Mouse (Mus musculus) midbrain, embryonic 15.5 days (tissue): ENCODE measurements at regions not wholly inside any gene's neighbourhood (a gene's known extent, or its start where the extent isn't known, plus 50 kb on each side); places are given as distances from the start of the nearest gene placed in this dataset.

Experiments
- ATAC-seq: fragments of 200-750 bp; cut with Nextera tagmentation; replicated peaks from 2 replicates; pipeline ENCODE4 v1.8.0; 2017; ENCODE audit warnings: moderate TSS enrichment
- H3K27ac ChIP-seq: fragments of 300-500 bp; sonication (generic); 2 replicates; pipeline ENCODE4 v1.5.1; 2015; ENCODE audit warnings: mild to moderate bottlenecking, inconsistent platforms
- H3K27me3 ChIP-seq: fragments of 300-500 bp; sonication (generic); replicated peaks from 2 replicates; pipeline ENCODE4 v1.6.1; 2015; ENCODE audit warnings: inconsistent platforms
- H3K36me3 ChIP-seq: fragments of 300-500 bp; sonication (generic); replicated peaks from 2 replicates; pipeline ENCODE4 v1.6.1; 2015; ENCODE audit warnings: inconsistent platforms
- H3K4me1 ChIP-seq: fragments of 300-500 bp; sonication (generic); 2 replicates; pipeline ENCODE4 v1.6.1; 2015; ENCODE audit warnings: inconsistent platforms
- H3K4me2 ChIP-seq: fragments of 300-500 bp; sonication (generic); 2 replicates; pipeline ENCODE4 v1.6.1; 2015; ENCODE audit warnings: inconsistent platforms, mild to moderate bottlenecking, moderate library complexity
- H3K4me3 ChIP-seq: fragments of 300-500 bp; sonication (generic); 2 replicates; pipeline ENCODE4 v1.5.1; 2015; ENCODE audit warnings: mild to moderate bottlenecking, inconsistent platforms
- H3K9ac ChIP-seq: fragments of 300-500 bp; sonication (generic); 2 replicates; pipeline ENCODE4 v1.6.1; 2015; ENCODE audit warnings: mild to moderate bottlenecking, inconsistent platforms
- H3K9me3 ChIP-seq: fragments of 300-500 bp; sonication (generic); 2 replicates; pipeline ENCODE4 v1.6.1; 2016; ENCODE audit warnings: inconsistent platforms
- WGBS: fragments of 180-500 bp; shearing (Covaris S2); methylation state at CpG from one replicate; pipeline ENCODE4 v1.1.7; 2015; ENCODE audit warnings: mixed read lengths; 5-methylcytosine and 5-hydroxymethylcytosine counted together

GRCm38 (mm10) chr4:54355381-54356040 lies 529.7 kb downstream of the Tmem38b start:
- Histone ChIP-seq H3K36me3 (no peaks in the 10 kb centered on the region), H3K9me3 (no peaks in the 10 kb centered on the region), H3K9ac (no peak overlapping the region), H3K4me2 (no peak overlapping the region), H3K4me1 (no peaks in the 10 kb centered on the region), H3K4me3 (no peak overlapping the region), H3K27me3 (no peaks in the 10 kb centered on the region), H3K27ac (no peak overlapping the region)
- no peak for ATAC-seq
- WGBS, result 72% methylated on average over 7 of the region's 7 CpGs

GRCm38 (mm10) chr4:54356041-54356427 lies 530.2 kb downstream of the Tmem38b start:
- Histone ChIP-seq H3K9ac (no peak overlapping the region), H3K27me3 (no peaks in the 10 kb centered on the region), H3K4me3 (no peak overlapping the region), H3K4me1 (no peaks in the 10 kb centered on the region), H3K27ac (no peak overlapping the region), H3K4me2 (no peak overlapping the region), H3K9me3 (no peaks in the 10 kb centered on the region), H3K36me3 (no peaks in the 10 kb centered on the region)
- WGBS, result 95% methylated on average over 2 of the region's 2 CpGs
- no peak for ATAC-seq

- no peak overlapping the region for H3K4me2 ChIP-seq
- WGBS, result 39% methylated on average over 3 of the region's 3 CpGs
- H3K36me3 ChIP-seq, result no peaks in the 10 kb centered on the region
- H3K4me1 ChIP-seq, result peaks cover 11% of the 10 kb centered on the region; the same call in 1 of the 2 replicates
- 0 out of 2 replicates have a peak, but pooled peaks have one; percentile 33 for ATAC-seq
- no peak overlapping the region for H3K9ac ChIP-seq
- H3K9me3 ChIP-seq, result no peaks in the 10 kb centered on the region
- no peaks in the 10 kb centered on the region for H3K27me3 ChIP-seq
- no peak overlapping the region for H3K4me3 ChIP-seq
- peak overlapping the region; percentile 22; the same call in 1 of the 2 replicates for H3K27ac ChIP-seq
Observed at GRCm38 (mm10) chr4:54370909-54371308, 545.1 kb downstream of the Tmem38b start.

GRCm38 (mm10) chr4:54371418-54371957 lies 545.6 kb downstream of the Tmem38b start:
- Histone ChIP-seq H3K27me3 (no peaks in the 10 kb centered on the region), H3K27ac (peak overlapping the region; percentile 22; the same call in 1 of the 2 replicates), H3K36me3 (no peaks in the 10 kb centered on the region), H3K9me3 (no peaks in the 10 kb centered on the region), H3K9ac (no peak overlapping the region), H3K4me1 (peaks cover 11% of the 10 kb centered on the region; the same call in 1 of the 2 replicates), H3K4me2 (no peak overlapping the region), H3K4me3 (no peak overlapping the region)
- WGBS, result 8% methylated on average over 7 of the region's 7 CpGs
- ATAC-seq, result peak; percentile 66

GRCm38 (mm10) chr4:54373606-54374005 lies 547.8 kb downstream of the Tmem38b start:
- Histone ChIP-seq H3K27ac (no peak overlapping the region), H3K4me1 (peaks cover 11% of the 10 kb centered on the region; the same call in 1 of the 2 replicates), H3K4me2 (no peak overlapping the region), H3K9me3 (no peaks in the 10 kb centered on the region), H3K27me3 (no peaks in the 10 kb centered on the region), H3K9ac (no peak overlapping the region), H3K4me3 (no peak overlapping the region), H3K36me3 (no peaks in the 10 kb centered on the region)
- WGBS, result 2% methylated on average over 2 of the region's 2 CpGs
- ATAC-seq, result no peak

GRCm38 (mm10) chr4:54374457-54374856 lies 548.6 kb downstream of the Tmem38b start:
- H3K4me1 ChIP-seq, result peaks cover 11% of the 10 kb centered on the region; the same call in 1 of the 2 replicates
- ATAC-seq, result no peak
- no peaks in the 10 kb centered on the region for H3K9me3 ChIP-seq
- H3K36me3 ChIP-seq, result no peaks in the 10 kb centered on the region
- no peak overlapping the region for H3K4me3 ChIP-seq
- H3K27ac ChIP-seq, result no peak overlapping the region
- H3K4me2 ChIP-seq, result no peak overlapping the region
- no peak overlapping the region for H3K9ac ChIP-seq
- WGBS, result 27% methylated on average over 5 of the region's 5 CpGs
- H3K27me3 ChIP-seq, result no peaks in the 10 kb centered on the region

- Histone ChIP-seq H3K9ac (no peak overlapping the region), H3K4me2 (no peak overlapping the region), H3K4me3 (no peak overlapping the region), H3K4me1 (no peaks in the 10 kb centered on the region), H3K36me3 (no peaks in the 10 kb centered on the region), H3K9me3 (no peaks in the 10 kb centered on the region), H3K27me3 (no peaks in the 10 kb centered on the region), H3K27ac (no peak overlapping the region)
- 31% methylated on average over 6 of the region's 6 CpGs for WGBS
- peak; percentile 60; the same call in 1 of the 2 replicates for ATAC-seq
Observed at GRCm38 (mm10) chr4:54387460-54387859, 557.4 kb upstream of the Zfp462 start.

- WGBS, result 88% methylated on average over 7 of the region's 7 CpGs
- H3K9ac ChIP-seq, result no peak overlapping the region
- no peaks in the 10 kb centered on the region for H3K9me3 ChIP-seq
- no peak for ATAC-seq
- H3K4me3 ChIP-seq, result no peak overlapping the region
- no peaks in the 10 kb centered on the region for H3K4me1 ChIP-seq
- no peak overlapping the region for H3K4me2 ChIP-seq
- no peak overlapping the region for H3K27ac ChIP-seq
- H3K36me3 ChIP-seq, result no peaks in the 10 kb centered on the region
- H3K27me3 ChIP-seq, result no peaks in the 10 kb centered on the region
Observed at GRCm38 (mm10) chr4:54391536-54392208, 553.2 kb upstream of the Zfp462 start.

- Histone ChIP-seq H3K9ac (no peak overlapping the region), H3K4me1 (no peaks in the 10 kb centered on the region), H3K4me2 (no peak overlapping the region), H3K27ac (no peak overlapping the region), H3K36me3 (no peaks in the 10 kb centered on the region), H3K9me3 (no peaks in the 10 kb centered on the region), H3K27me3 (no peaks in the 10 kb centered on the region), H3K4me3 (no peak overlapping the region)
- 90% methylated on average over 4 of the region's 4 CpGs for WGBS
- ATAC-seq, result no peak
Observed at GRCm38 (mm10) chr4:54406151-54406550, 538.7 kb upstream of the Zfp462 start.

GRCm38 (mm10) chr4:54407930-54408329 lies 536.9 kb upstream of the Zfp462 start:
- ATAC-seq, result no peak
- Histone ChIP-seq H3K9ac (no peak overlapping the region), H3K4me3 (no peak overlapping the region), H3K9me3 (no peaks in the 10 kb centered on the region), H3K27me3 (no peaks in the 10 kb centered on the region), H3K4me1 (no peaks in the 10 kb centered on the region), H3K27ac (no peak overlapping the region), H3K4me2 (no peak overlapping the region), H3K36me3 (no peaks in the 10 kb centered on the region)
- WGBS, result 52% methylated on average over 2 of the region's 2 CpGs

- H3K4me3 ChIP-seq, result no peak overlapping the region
- 86% methylated on average over 3 of the region's 3 CpGs for WGBS
- H3K4me1 ChIP-seq, result no peaks in the 10 kb centered on the region
- no peak overlapping the region for H3K4me2 ChIP-seq
- H3K9ac ChIP-seq, result no peak overlapping the region
- H3K36me3 ChIP-seq, result no peaks in the 10 kb centered on the region
- no peak for ATAC-seq
- H3K27me3 ChIP-seq, result no peaks in the 10 kb centered on the region
- no peak overlapping the region for H3K27ac ChIP-seq
- H3K9me3 ChIP-seq, result no peaks in the 10 kb centered on the region
Observed at GRCm38 (mm10) chr4:54430789-54431188, 514.1 kb upstream of the Zfp462 start.

GRCm38 (mm10) chr4:54460596-54460995 lies 484.3 kb upstream of the Zfp462 start:
- H3K4me3 ChIP-seq, result no peak overlapping the region
- H3K9me3 ChIP-seq, result no peaks in the 10 kb centered on the region
- no peak overlapping the region for H3K4me2 ChIP-seq
- 53% methylated on average over 2 of the region's 2 CpGs for WGBS
- no peak overlapping the region for H3K9ac ChIP-seq
- H3K36me3 ChIP-seq, result no peaks in the 10 kb centered on the region
- ATAC-seq, result no peak
- no peak overlapping the region for H3K27ac ChIP-seq
- H3K27me3 ChIP-seq, result no peaks in the 10 kb centered on the region
- H3K4me1 ChIP-seq, result no peaks in the 10 kb centered on the region
